9 mouse cellular contexts compared by ENCODE assay signal in the genomic region with DNA sequence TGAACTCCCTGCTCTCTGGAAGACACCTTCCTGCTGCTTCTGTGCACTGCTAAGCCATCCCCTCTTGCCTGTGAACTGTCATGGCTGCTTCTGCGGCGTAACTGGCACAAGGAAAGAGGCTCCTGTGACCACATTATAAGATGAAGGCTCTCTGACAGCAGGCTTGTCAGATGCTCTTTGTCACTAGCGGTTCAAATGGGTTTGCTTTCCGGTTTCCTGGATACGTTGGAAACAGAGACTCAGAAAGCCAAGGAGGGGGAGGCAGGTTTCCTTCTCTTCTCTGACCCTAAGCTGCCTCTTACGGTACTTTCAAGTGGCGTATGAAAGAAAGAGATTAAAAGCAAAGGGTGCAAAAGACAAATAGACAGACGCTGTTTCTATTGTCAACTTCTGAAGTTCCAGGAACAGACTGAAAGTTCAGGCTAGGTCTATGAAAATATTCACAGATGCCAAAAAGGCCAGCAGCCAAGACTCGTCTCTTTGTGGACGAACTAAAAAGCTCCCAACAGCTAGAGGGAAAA.
DNase-seq lines count a peak whose midpoint lies in the region; ATAC-seq and TF ChIP-seq lines count a peak whose summit lies in the region.
"Had no signal": no experiment of that assay in that cellular context is flagged by ENCODE, and none has a peak within 500 bp of the region (broad histone marks: within the 10 kb centered on the region; RNA-seq: fewer than 3 reads in every experiment).

No protein-coding gene starts in this region.

- 7% methylated on average over 10 of the region's 10 CpGs for WGBS in cerebellum, adult 2 months
- WGBS in heart, embryonic 11.5 days (ENCODE audit: insufficient replicate concordance) = 41% methylated on average over 10 of the region's 10 CpGs
- 28% methylated on average over 10 of the region's 10 CpGs for WGBS in kidney, embryonic 16.5 days
- 10% methylated on average over 10 of the region's 10 CpGs for WGBS in midbrain, embryonic 15.5 days

- peak overlapping the region; percentile 52 for H3K4me2 ChIP-seq in heart, embryonic 11.5 days
- peak overlapping the region; percentile 46 for H3K4me2 ChIP-seq in kidney, embryonic 16.5 days (replicated peaks; ENCODE audit: low read depth, low read length)
- H3K4me2 ChIP-seq in midbrain, embryonic 15.5 days = peak overlapping the region; percentile 31

- no peaks in the 10 kb centered on the region for H3K9me3 ChIP-seq in heart, embryonic 11.5 days (replicated peaks; ENCODE audit: control insufficient read depth, low read length)
- H3K9me3 ChIP-seq in kidney, embryonic 16.5 days (ENCODE audit: low read length) = no peaks in the 10 kb centered on the region
- H3K9me3 ChIP-seq in midbrain, embryonic 15.5 days = no peaks in the 10 kb centered on the region
- H3K9me3 ChIP-seq: G1E had no signal

- no peak for TF ChIP-seq CTCF in cerebellum, adult 2 months (IDR thresholded peaks at IDR 0.05; ENCODE audit: borderline replicate concordance, insufficient read depth, low read depth, low read length)

- H3K36me3 ChIP-seq in heart, embryonic 11.5 days (ENCODE audit: control insufficient read depth, insufficient read depth, low read length) = no peaks in the 10 kb centered on the region
- H3K36me3 ChIP-seq in kidney, embryonic 16.5 days (ENCODE audit: insufficient read depth, low read length) = no peaks in the 10 kb centered on the region
- no peaks in the 10 kb centered on the region for H3K36me3 ChIP-seq in midbrain, embryonic 15.5 days (replicated peaks)
- H3K36me3 ChIP-seq: G1E had no signal

- TF ChIP-seq POLR2A in cerebellum, adult 2 months (IDR thresholded peaks at IDR 0.05; ENCODE audit: borderline replicate concordance, insufficient read depth, low read length) = no peak

- peak overlapping the region; percentile 49; the same call in 1 of the 2 replicates for H3K9ac ChIP-seq in heart, embryonic 11.5 days (ENCODE audit: low read depth, low read length)
- peak overlapping the region; percentile 15; the same call in 1 of the 2 replicates for H3K9ac ChIP-seq in kidney, embryonic 16.5 days (replicated peaks; ENCODE audit: low read length)
- no peak overlapping the region for H3K9ac ChIP-seq in midbrain, embryonic 15.5 days

- peak; percentile 16 for DNase-seq in gastrocnemius, postnatal 10 days
- no peak for DNase-seq in gastrocnemius, adult 8-10 months (ENCODE audit: low spot score in 2 of 2)
- peak; percentile 29 to 31 for DNase-seq in cerebellum, adult 2 months
- no peak for DNase-seq in urinary bladder, adult 18-20 months (ENCODE audit: low spot score in 2 of 2)
- no peak for DNase-seq in testis, postnatal 10 days (ENCODE audit: low spot score)

- H3K27ac ChIP-seq in cerebellum, adult 2 months (ENCODE audit: insufficient read depth, low read length) = 0 out of 2 replicates have a peak overlapping the region, but pooled peaks have one; percentile 8
- H3K27ac ChIP-seq in heart, embryonic 11.5 days (ENCODE audit: low read depth, low read length) = no peak overlapping the region
- H3K27ac ChIP-seq in kidney, embryonic 16.5 days (ENCODE audit: low read length) = no peak overlapping the region
- H3K27ac ChIP-seq in midbrain, embryonic 15.5 days = peak overlapping the region; percentile 49; the same call in 1 of the 2 replicates

- H3K27me3 ChIP-seq in cerebellum, adult 2 months (ENCODE audit: control insufficient read depth, insufficient read depth, low read length) = no peaks in the 10 kb centered on the region
- no peaks in the 10 kb centered on the region for H3K27me3 ChIP-seq in heart, embryonic 11.5 days (ENCODE audit: control insufficient read depth, insufficient read depth, low read length)
- H3K27me3 ChIP-seq in kidney, embryonic 16.5 days (ENCODE audit: insufficient read depth, low read length) = no peaks in the 10 kb centered on the region
- no peaks in the 10 kb centered on the region for H3K27me3 ChIP-seq in midbrain, embryonic 15.5 days (replicated peaks)

- no peak for ATAC-seq in heart, embryonic 11.5 days (replicated peaks; ENCODE audit: insufficient number of reproducible peaks, low FRiP score, low TSS enrichment)
- ATAC-seq in kidney, embryonic 16.5 days (ENCODE audit: low FRiP score, low TSS enrichment) = peak; percentile 35; the same call in 1 of the 2 replicates
- peak; percentile 88 for ATAC-seq in midbrain, embryonic 15.5 days (replicated peaks)

- peak overlapping the region; percentile 52 for H3K4me3 ChIP-seq in cerebellum, adult 2 months (replicated peaks; ENCODE audit: insufficient read depth, low read depth, low read length)
- 0 out of 2 replicates have a peak overlapping the region, but pooled peaks have one; percentile 10 for H3K4me3 ChIP-seq in heart, embryonic 11.5 days (ENCODE audit: low read depth, low read length)
- H3K4me3 ChIP-seq in kidney, embryonic 16.5 days (ENCODE audit: low read length) = peak overlapping the region; percentile 21; the same call in 1 of the 2 replicates
- no peak overlapping the region for H3K4me3 ChIP-seq in midbrain, embryonic 15.5 days

- H3K4me1 ChIP-seq in cerebellum, adult 2 months (ENCODE audit: control insufficient read depth, insufficient read depth, low read length) = no peaks in the 10 kb centered on the region
- peaks cover 5% of the 10 kb centered on the region; the same call in 1 of the 2 replicates for H3K4me1 ChIP-seq in heart, embryonic 11.5 days (ENCODE audit: control insufficient read depth, insufficient read depth, low read length)
- 0 out of 2 replicates have a peak, but pooled peaks cover 5% of the 10 kb centered on the region for H3K4me1 ChIP-seq in kidney, embryonic 16.5 days (ENCODE audit: insufficient read depth, low read length)
- peaks cover 10% of the 10 kb centered on the region for H3K4me1 ChIP-seq in midbrain, embryonic 15.5 days

Comparison
In these comparisons a context has a peak if more than half of its experiments do, and no peak if none do; other contexts are left out.
1. DNase-seq: peak in gastrocnemius, postnatal 10 days (single experiment) and cerebellum, adult 2 months (2 of 2); none in gastrocnemius, adult 8-10 months (0 of 2), urinary bladder, adult 18-20 months (0 of 2) and testis, postnatal 10 days (single experiment).
2. H3K27ac ChIP-seq: peak in cerebellum, adult 2 months (single experiment) and midbrain, embryonic 15.5 days (single experiment); none in heart, embryonic 11.5 days (single experiment) and kidney, embryonic 16.5 days (single experiment).
3. Peak in every context shown above with its lines, with median percentiles within 50 percentile points of each other: H3K4me2 ChIP-seq.